Mouse (Mus musculus): ENCODE measurements around the gene Gm20696.

Gene Gm20696

DNA sequence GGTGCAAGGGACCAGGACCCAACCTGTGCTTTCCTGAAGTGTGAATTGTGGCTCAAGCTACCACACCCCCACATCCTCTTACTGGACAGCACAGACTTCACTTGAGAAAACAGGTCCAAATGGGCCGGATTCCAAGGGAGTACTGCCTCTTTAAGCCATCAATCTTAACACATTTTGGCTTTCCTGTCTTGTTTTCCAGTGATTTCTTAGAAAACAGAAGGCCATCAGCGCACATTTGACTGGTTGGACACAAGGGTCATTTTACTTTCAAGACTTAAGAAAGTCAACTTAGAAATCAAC lies 402.8 kb downstream of the Gm20696 start:
- no peak for TF ChIP-seq GATA4 (IDR thresholded peaks at IDR 0.05; ENCODE audit: insufficient replicate concordance, low read length)

DNA sequence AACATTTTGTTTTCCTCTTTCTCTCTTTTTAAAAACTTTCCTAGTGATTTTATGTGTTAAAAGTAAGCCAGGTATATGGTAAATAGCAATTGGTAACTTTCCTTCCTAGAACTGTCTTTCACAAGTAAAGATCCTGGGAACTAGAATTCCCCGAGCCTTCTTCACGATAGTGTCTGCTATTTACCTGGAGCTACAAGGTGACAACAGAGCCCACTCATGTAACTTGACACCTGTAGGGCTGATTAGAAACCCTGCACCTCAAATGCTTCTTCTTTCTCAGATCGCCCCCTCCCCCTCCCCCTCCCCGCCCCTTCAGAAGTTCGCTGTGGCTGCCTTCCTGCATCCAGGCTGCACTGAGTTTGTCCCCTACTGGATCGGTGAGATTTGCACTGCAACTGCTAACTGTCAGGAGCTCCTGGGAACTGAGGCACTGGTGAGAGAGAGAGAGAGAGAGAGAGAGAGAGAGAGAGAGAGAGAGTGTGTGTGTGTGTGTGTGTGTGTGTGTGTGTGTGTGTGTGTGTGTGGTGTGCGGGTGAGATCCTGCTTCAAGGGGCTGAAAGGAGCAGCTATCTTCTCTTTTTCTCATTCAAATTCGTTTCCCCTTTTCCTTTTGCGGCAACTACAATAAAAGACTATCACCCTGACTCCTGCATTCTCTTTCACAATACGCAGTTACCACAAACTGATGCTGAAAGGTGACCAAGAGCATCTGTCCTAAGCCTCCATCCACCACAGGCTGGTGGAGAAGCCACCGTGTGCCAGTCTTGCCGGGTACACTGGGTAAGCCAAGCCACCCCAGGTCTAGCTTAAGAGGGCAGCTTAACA lies 403.3 kb downstream of the Gm20696 start:
- no peak for TF ChIP-seq GATA4 (IDR thresholded peaks at IDR 0.05; ENCODE audit: insufficient replicate concordance, low read length)

DNA sequence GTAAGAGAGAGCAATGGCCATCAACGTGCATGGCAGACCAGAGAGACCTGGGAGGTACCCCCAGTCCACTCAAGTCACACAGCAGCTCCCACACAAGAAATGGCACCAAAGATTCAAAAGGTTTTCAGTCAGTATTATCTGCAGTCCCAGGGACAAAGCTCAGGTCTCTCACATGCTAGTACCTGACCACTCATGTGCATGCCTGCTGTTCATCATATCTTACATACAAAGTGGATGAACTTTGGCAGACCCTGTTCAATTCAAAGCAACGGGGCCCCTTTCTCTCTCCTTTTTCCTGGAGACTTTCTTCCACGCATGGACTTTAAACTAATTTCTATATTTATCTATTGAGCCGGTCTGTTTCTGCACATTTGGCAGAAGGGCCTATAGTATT lies 404.9 kb downstream of the Gm20696 start:
- TF ChIP-seq GATA4 (IDR thresholded peaks at IDR 0.05; ENCODE audit: insufficient replicate concordance, low read length): no peak

DNA sequence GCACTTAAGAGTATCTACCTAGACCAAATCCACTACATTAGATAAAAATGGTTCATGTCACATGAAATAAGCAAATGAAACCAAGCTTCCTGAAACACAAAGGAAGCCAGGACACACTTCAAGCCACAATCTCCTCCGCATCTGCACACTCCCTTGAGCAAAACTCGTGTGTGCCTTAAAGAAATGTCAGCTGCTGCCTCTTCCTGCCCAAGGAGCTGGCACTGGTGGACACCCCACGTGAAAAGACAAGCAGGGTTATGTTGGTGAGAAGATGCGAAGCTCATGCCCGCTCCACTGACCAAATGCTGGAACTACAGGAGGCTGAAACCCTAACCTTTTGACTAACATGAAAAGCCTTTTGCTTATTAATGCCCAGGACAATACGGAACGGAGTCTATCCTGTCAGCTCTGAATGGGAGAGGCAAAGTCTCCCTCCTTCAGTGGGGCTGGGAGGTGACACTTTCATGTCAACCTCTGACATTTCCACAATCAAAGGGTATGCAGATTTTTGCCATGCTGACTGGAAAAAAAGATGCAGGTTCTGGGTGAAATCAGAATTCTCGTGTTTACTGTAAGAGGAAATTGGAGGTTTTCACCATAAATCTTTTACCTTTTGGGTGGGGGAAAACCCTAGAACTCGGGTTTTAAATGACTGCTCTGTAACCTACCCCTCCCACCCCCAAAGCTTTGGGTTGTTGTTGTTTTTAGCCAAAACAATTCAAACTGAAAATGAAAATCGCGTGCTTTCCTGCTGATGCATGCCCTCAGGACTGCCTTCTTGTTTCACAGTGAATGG lies 405.5 kb downstream of the Gm20696 start:
- no peak for TF ChIP-seq GATA4 (IDR thresholded peaks at IDR 0.05; ENCODE audit: insufficient replicate concordance, low read length)

DNA sequence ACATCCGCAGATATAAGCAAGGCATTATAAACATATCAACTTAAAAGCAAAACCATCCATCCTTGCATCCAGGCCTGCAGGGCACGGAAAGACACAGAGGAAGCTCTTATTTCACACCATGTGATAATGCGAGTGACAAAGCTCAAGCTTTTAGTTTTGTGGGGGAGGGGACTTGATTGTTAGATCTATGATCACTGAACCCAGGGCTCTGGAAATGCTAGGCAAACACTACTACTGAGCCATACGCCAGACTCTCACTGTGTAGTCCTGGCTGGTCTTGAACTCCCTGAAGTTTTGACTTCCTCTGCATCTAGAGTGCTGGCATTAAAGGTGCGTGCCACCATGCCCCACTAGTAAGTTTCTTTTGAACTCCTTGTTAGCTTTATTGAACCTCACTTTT lies 408.3 kb downstream of the Gm20696 start:
- TF ChIP-seq GATA4 (IDR thresholded peaks at IDR 0.05; ENCODE audit: insufficient replicate concordance, low read length): no peak

DNA sequence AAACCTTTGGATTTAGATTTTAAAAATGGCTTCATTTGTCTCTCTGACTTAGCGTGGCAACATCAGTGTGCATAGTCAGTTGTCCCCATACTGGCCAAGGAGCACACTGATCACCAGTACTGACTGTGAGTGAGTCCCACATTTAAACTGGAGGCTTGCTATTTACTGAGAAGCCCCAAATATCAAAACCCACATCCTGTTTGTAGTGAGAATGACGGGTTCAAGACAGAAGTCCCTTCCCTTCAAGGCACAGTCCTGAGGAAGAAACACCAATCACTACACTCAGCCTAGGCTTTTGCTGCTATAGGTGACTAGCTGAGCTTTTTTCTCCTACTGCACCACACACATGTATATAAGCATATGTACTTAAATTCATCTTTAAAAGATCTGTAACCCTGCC lies 408.9 kb downstream of the Gm20696 start:
- TF ChIP-seq GATA4 (IDR thresholded peaks at IDR 0.05; ENCODE audit: insufficient replicate concordance, low read length): no peak

DNA sequence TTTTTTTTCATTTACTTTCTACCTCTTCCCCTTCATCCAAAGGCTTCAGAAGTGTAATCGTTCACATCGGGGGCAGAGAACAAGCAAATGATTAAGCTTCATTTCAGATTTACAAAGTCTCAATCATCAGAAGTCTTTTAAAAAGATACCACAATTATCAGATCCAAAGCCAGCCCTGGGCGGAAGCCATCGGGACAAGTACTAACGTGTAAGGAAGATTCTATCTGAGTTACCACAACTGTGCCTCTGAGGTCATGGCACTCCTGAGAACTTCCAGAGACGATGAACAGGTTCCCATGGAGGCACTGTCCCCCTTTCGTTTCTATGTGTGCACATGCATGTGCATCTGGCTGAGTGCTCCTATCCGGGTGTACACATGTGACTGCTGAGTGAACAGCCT lies 413.3 kb downstream of the Gm20696 start:
- no peak for TF ChIP-seq GATA4 (IDR thresholded peaks at IDR 0.05; ENCODE audit: insufficient replicate concordance, low read length)

DNA sequence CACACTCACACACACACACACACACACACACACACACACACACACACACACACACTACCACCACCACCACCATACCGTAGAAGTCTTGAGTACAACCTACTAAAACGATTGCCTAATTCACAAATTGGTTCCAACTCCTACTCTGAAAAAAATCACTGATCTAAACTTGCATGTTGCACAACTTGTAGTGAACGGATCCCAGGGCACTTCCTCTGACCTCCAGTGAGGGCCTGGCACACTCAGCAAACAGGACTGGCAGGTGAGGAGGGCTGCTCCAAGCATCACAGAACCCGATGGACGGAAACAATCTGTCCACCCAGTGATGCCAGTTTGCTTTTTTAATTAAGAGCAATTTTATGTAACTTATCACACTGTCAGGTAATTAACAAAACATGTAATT lies 413.8 kb downstream of the Gm20696 start:
- no peak for TF ChIP-seq GATA4 (IDR thresholded peaks at IDR 0.05; ENCODE audit: insufficient replicate concordance, low read length)

DNA sequence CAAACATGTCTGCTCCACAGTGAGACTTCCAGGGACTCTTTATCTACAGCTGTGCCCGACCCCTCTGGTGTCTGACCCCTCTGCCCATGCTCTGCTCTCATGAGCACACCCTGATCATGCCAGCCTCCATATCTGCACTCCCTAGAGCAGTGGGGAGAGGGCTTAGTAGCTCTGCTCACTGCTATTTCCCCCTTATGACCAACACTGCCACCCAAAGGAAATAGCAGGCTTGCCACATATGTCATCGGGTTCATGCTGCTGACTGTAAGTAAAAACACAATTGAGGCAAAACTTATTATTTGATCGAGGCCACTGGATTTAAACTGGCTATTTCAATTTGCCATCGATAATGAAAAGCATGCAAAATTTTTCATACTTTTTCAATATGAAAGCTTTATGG lies 414.7 kb downstream of the Gm20696 start:
- TF ChIP-seq GATA4 (IDR thresholded peaks at IDR 0.05; ENCODE audit: insufficient replicate concordance, low read length): no peak

DNA sequence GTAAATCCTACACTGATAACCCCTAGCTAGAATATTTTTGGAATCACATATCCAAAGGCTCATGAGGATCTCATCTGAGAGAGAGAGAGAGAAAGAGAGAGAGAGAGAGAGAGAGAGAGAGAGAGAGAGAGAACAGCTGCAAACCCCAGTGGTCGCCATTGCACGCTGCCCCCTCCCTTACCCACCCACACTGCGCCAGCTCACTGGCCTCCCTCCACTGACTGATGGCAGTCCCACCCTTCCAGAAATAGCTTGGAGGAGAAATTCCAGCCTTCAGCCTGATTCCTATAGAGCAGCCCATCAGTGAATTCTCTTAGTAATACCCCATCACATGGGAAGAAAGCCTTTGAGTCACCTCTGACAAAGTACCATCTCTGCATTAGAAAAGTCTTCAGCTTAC lies 415.4 kb downstream of the Gm20696 start:
- TF ChIP-seq GATA4 (IDR thresholded peaks at IDR 0.05; ENCODE audit: insufficient replicate concordance, low read length): no peak

DNA sequence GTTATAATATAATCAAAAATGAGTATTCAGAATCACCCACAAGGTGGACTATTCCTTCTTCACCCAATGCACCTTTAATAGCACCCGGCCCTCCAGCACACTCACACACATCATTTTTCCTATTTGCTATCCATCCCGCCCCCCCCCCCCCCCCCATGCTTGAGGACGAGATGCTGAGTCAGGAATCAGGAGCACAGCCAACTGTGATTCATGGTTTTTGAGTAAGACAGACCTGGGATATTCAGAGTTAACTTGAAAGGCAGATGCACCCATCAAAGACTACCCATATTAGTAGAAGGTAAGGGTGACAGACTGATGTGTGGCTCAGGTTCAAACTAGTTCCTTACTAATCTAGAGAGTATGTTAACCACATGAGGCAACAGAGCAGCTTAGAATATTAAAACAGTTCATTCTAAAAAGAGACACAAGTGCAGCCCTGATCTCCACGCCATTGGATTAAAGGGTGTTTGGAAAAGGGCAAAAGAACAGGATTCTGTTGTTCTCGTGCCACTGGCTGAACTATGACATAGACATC lies 417.0 kb downstream of the Gm20696 start:
- no peak for TF ChIP-seq GATA4 (IDR thresholded peaks at IDR 0.05; ENCODE audit: insufficient replicate concordance, low read length)

DNA sequence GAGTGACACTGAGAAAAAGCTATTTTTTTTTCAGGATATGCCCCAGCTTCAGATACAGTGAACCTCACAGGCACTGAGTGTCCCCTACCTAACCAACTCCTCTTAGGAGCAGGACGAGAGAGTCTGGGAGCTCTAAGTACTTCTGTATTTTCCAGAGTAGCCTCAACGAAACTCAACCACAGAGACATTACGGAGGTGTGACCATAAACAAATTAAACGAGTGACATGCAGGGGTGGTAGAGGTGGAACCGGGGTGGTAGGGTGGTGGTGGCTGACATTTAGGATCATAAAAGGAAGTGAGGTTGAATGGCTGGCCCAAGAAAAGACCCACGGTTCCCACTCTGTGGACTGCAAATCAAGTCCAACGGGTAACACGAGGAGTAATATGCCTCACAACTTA lies 418.2 kb downstream of the Gm20696 start:
- no peak for TF ChIP-seq GATA4 (IDR thresholded peaks at IDR 0.05; ENCODE audit: insufficient replicate concordance, low read length)

DNA sequence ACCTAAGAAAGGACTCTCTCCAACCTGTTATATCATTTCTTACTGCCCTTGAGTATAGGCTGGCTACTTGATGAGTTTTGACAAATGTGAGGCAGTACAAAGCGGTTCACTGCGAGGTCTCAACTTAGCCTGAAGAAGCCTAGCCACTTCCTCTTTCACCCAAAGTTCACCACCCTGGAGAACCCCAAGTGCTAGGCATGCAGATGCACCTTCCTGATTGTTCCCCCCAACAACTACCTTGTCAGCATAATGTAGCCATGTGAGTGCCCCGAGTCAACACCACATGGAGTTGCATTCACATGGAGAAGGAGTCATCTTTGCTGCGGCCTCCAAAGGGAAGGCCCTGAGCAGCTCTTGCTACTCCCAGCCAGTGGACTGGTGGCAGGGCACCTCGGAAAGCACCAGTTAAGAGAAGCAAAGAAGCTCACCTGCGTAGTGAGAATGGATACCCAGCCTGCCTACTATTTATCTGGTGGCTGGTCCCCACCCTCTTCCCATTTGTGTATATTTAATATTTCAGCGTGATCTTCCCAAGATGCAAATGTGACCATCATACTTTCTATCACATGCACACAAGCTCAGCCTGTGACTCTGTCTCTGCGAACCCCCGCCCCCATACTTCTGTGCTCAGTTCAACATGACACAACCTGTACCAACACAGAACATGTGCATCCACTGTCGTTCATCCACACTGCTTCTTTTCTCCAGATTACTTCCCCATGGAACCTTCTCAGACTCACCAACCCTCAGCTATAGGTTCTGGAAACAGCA lies 424.8 kb downstream of the Gm20696 start:
- TF ChIP-seq GATA4 (IDR thresholded peaks at IDR 0.05; ENCODE audit: insufficient replicate concordance, low read length): no peak

DNA sequence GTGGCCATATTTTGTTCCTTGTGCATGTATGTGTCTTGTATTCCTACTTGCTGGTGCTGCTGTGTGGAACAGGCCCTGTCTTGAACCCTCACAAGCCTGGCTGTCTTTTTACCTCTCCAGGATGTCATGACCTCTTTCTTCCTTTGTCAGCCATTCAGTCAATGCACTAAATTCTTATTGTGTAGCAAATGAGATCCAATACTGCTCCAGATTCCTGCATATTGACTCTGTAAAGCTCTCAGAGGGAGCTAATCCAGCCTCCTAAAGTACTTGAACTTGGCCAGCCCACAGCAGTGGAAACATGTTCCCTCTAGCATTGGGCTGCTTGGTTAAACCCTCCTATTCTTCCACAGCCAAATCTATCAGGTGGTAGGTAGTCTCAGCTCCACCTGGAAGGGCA lies 425.8 kb downstream of the Gm20696 start:
- TF ChIP-seq GATA4 (IDR thresholded peaks at IDR 0.05; ENCODE audit: insufficient replicate concordance, low read length): no peak

DNA sequence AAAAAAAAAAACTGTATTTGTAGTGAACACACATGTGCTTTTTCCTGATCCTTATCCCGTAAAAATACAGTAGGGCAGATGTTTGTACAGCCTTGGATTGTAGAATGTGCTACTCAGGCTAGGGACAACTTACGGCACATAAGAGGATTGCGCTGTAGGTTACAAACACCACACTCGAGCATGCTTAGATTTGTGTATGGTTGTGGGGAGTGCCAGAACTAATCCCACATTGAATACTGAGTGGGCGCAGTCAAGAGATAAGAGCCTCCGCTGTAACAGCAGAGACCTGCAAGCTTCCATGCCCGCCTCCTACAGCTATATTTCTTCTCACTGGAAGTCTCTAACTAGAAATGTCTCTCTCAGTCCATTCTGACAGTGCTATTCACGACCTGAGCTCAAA lies 431.0 kb downstream of the Gm20696 start:
- no peak for TF ChIP-seq GATA4 (IDR thresholded peaks at IDR 0.05; ENCODE audit: insufficient replicate concordance, low read length)

DNA sequence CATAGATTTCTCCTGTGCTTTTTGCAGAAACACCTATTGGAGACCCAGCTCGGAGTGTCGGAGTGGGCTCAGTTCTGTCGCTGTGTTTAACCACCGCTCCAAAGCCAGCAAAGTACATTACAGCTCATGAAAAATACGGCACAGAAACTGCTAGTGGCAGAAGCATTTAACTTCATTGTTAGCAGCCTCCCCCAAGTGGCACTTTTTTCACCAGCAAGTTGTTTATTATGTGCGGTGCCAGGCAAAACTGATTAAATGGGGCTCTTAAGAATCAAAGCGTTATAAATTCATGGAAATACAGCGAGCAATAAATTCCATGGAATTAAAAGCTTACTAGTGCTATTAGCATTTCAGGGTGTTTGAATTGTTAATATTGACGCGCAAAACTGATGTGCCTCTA lies 433.2 kb downstream of the Gm20696 start:
- TF ChIP-seq GATA4 (IDR thresholded peaks at IDR 0.05; ENCODE audit: insufficient replicate concordance, low read length): no peak

Measured in liver, adult (tissue).